Mouse (Mus musculus): ENCODE measurements around the gene Gmeb1. TPM values are rescaled to one million over a fixed set of nuclear protein-coding genes. Genes with fewer than 3 reads are reported as not detected.

Gmeb1 gene
- polyA plus RNA-seq, 1 experiment from 2014 or later, result 24.7 TPM

DNA sequence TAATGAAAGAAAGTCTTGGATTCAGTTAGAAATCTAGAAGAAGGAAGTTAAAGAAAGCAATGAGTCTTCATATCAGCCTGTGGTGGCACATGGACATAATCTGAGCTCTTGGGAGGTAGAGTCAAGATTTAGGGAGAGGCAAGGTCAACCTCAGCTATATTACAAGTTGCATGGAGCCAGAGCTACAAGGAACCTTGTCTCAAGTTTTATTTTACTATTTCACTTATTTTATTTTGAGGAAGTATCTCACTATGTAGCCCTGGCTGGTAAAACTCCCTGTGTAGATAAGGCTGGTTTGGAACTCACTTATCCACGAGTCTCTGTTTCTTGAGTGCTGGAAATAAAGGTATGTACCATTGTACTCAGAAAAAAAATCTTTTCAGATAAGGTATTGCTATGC, 44.8 kb downstream of the Gmeb1 start:
- H3K27ac ChIP-seq (replicated peaks; ENCODE audit: low read depth, low read length), result no peak overlapping the region
- DNase-seq (ENCODE audit: low spot score) (no peak), ATAC-seq (ENCODE audit: low read depth) (no peak)
- no peaks in the 10 kb centered on the region for H3K4me1 ChIP-seq (ENCODE audit: control insufficient read depth, insufficient read depth, low read length)
- H3K27me3 ChIP-seq (replicated peaks; ENCODE audit: control insufficient read depth, insufficient read depth, low read length), result no peaks in the 10 kb centered on the region
- H3K4me3 ChIP-seq (ENCODE audit: low read depth, low read length), result no peak overlapping the region
- 76% methylated on average over 1 of the region's 1 CpGs for WGBS
- H3K9ac ChIP-seq (ENCODE audit: low read depth, low read length), result no peak overlapping the region
- H3K4me2 ChIP-seq (ENCODE audit: low read depth, low read length), result no peak overlapping the region
- 0 out of 2 replicates have a peak, but pooled peaks cover 7% of the 10 kb centered on the region for H3K36me3 ChIP-seq (ENCODE audit: control insufficient read depth, insufficient read depth, low read length)
- no peaks in the 10 kb centered on the region for H3K9me3 ChIP-seq (ENCODE audit: control insufficient read depth, low read length)

DNA sequence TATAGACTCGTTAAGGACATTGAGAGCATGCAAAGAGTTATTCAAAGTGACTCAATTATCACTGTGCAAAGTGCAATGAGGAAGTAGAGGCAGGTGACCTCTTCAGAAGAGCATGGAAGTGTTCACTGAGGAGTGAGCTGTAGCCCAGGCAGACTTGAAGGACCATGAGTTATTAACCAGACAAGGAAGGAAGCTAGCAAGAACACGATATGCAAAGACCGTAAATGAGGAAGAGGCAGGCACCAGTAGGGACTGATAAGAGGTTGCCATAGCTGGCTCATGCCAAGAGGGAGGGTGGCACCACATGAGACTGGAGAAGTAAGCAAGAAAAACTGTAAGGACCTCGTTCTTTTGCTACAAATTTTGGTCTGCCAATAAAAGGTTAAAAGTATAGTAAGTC, 46.6 kb downstream of the Gmeb1 start:
- DNase-seq (ENCODE audit: low spot score) (no peak), ATAC-seq (ENCODE audit: low read depth) (no peak)
- H3K4me2 ChIP-seq (ENCODE audit: low read depth, low read length), result no peak overlapping the region
- WGBS, result 76% methylated on average over 4 of the region's 4 CpGs
- H3K27ac ChIP-seq (replicated peaks; ENCODE audit: low read depth, low read length), result no peak overlapping the region
- H3K4me3 ChIP-seq (ENCODE audit: low read depth, low read length), result no peak overlapping the region
- no peak overlapping the region for H3K9ac ChIP-seq (ENCODE audit: low read depth, low read length)
- H3K4me1 ChIP-seq (ENCODE audit: control insufficient read depth, insufficient read depth, low read length), result peaks cover 7% of the 10 kb centered on the region; the same call in 1 of the 2 replicates
- H3K36me3 ChIP-seq (ENCODE audit: control insufficient read depth, insufficient read depth, low read length), result peaks cover 6% of the 10 kb centered on the region; the same call in 1 of the 2 replicates
- H3K9me3 ChIP-seq (ENCODE audit: control insufficient read depth, low read length), result no peaks in the 10 kb centered on the region
- H3K27me3 ChIP-seq (replicated peaks; ENCODE audit: control insufficient read depth, insufficient read depth, low read length), result no peaks in the 10 kb centered on the region

- H3K36me3 ChIP-seq (ENCODE audit: control insufficient read depth, insufficient read depth, low read length), result peaks cover 28% of the 10 kb centered on the region
- peak within 1 kb of the TSS; percentile 99 for H3K9ac ChIP-seq (ENCODE audit: low read depth, low read length)
- no peaks in the 10 kb centered on the region for H3K9me3 ChIP-seq (ENCODE audit: control insufficient read depth, low read length)
- H3K4me2 ChIP-seq (ENCODE audit: low read depth, low read length), result peak within 1 kb of the TSS; percentile 55
- peaks cover 14% of the 10 kb centered on the region; the same call in 1 of the 2 replicates for H3K4me1 ChIP-seq (ENCODE audit: control insufficient read depth, insufficient read depth, low read length)
- peak within 1 kb of the TSS; percentile 94 for H3K27ac ChIP-seq (replicated peaks; ENCODE audit: low read depth, low read length)
- H3K27me3 ChIP-seq (replicated peaks; ENCODE audit: control insufficient read depth, insufficient read depth, low read length), result no peaks in the 10 kb centered on the region
- WGBS, result 4% methylated on average over 24 of the region's 78 CpGs
- H3K4me3 ChIP-seq (ENCODE audit: low read depth, low read length), result peak within 1 kb of the TSS; percentile 98
- peak; percentile 99 for ATAC-seq (ENCODE audit: low read depth)
- DNase-seq (ENCODE audit: low spot score), result peak; percentile 99
Measured at GRCm38 (mm10) chr4:132211953-132212734, 49.3 kb downstream of the Gmeb1 start, which contains the start of gene Ythdf2. Gene Ythdf2, minus strand, starts transcription at chr4:132212303.

DNA sequence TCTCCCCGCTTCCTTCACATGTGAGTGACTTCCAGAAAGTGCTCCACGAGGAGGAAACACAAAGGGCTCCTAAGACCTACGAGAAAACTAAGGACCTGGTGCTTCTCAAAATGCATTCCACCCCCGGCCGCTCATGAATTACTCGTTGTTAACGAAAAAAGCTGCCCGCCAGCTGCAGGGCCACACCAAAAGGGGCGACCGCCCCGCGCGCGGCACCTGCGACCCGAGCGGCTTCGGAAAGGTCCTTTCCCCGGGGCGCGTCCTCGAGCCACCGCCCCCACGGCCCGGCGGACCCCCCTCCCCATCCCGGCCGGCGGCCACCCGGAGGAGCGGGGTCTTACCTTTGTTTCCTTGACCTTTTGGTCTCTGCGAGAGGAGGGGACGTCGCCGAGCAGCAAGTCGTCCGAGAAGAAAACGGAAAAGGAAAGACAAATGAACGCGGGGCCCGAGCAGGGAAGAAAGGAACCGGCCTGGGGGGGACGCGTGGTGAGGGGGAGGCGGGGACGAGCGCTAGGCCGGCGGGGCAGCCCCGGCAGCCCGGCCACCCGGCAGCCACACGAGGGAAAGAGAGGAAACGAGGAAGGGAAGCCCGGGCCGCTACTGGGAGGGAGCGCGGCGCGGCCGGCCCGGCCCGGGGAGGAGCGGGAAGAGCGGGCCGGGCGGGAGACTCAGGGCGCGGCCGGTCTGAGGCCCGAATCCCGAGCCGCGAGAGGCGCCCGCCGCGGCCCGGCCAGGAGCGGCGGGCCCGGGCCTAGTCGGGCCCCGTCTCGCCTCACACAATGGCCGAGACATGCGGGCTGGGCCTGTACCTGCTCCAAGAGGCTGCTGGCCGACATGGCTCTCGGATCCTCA, 50.1 kb downstream of the Gmeb1 start:
- no peaks in the 10 kb centered on the region for H3K27me3 ChIP-seq (replicated peaks; ENCODE audit: control insufficient read depth, insufficient read depth, low read length)
- peaks cover 14% of the 10 kb centered on the region; the same call in 1 of the 2 replicates for H3K4me1 ChIP-seq (ENCODE audit: control insufficient read depth, insufficient read depth, low read length)
- peak overlapping the region; percentile 99 for H3K9ac ChIP-seq (ENCODE audit: low read depth, low read length)
- H3K9me3 ChIP-seq (ENCODE audit: control insufficient read depth, low read length), result no peaks in the 10 kb centered on the region
- peaks cover 36% of the 10 kb centered on the region for H3K36me3 ChIP-seq (ENCODE audit: control insufficient read depth, insufficient read depth, low read length)
- 2% methylated on average over 60 of the region's 89 CpGs for WGBS
- H3K4me2 ChIP-seq (ENCODE audit: low read depth, low read length), result peak overlapping the region; percentile 55
- H3K27ac ChIP-seq (replicated peaks; ENCODE audit: low read depth, low read length), result peak overlapping the region; percentile 94
- H3K4me3 ChIP-seq (ENCODE audit: low read depth, low read length), result peak overlapping the region; percentile 98
- ATAC-seq (ENCODE audit: low read depth) (peak; percentile 80), DNase-seq (ENCODE audit: low spot score) (peak; percentile 3)

DNA sequence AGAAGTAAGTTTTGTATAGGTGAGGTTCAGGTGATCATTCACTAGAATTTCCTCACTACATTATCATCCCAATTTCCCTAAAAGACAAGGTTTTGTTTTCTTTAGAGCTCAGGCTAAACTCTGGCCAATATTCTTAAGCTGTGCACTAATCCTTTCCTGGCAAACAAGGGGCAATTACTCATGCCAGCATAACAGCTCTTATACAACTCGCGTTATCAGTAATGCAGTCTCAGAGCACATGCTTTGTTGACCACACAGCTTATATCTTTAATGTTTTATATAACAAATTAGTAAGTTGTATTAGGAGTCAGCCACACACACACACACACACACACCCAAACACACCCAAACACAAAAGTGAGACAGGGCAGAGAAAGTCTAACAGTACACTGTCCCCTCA, 51.1 kb downstream of the Gmeb1 start:
- peak; percentile 12 for DNase-seq (ENCODE audit: low spot score)
- Histone ChIP-seq H3K36me3 (ENCODE audit: control insufficient read depth, insufficient read depth, low read length) (peaks cover 46% of the 10 kb centered on the region), H3K9ac (ENCODE audit: low read depth, low read length) (peak overlapping the region; percentile 99), H3K27ac (replicated peaks; ENCODE audit: low read depth, low read length) (no peak overlapping the region), H3K27me3 (replicated peaks; ENCODE audit: control insufficient read depth, insufficient read depth, low read length) (no peaks in the 10 kb centered on the region), H3K4me2 (ENCODE audit: low read depth, low read length) (peak overlapping the region; percentile 55), H3K4me3 (ENCODE audit: low read depth, low read length) (peak overlapping the region; percentile 98), H3K9me3 (ENCODE audit: control insufficient read depth, low read length) (no peaks in the 10 kb centered on the region), H3K4me1 (ENCODE audit: control insufficient read depth, insufficient read depth, low read length) (peaks cover 14% of the 10 kb centered on the region; the same call in 1 of the 2 replicates)
- no peak for ATAC-seq (ENCODE audit: low read depth)
- 51% methylated on average over 2 of the region's 2 CpGs for WGBS

DNA sequence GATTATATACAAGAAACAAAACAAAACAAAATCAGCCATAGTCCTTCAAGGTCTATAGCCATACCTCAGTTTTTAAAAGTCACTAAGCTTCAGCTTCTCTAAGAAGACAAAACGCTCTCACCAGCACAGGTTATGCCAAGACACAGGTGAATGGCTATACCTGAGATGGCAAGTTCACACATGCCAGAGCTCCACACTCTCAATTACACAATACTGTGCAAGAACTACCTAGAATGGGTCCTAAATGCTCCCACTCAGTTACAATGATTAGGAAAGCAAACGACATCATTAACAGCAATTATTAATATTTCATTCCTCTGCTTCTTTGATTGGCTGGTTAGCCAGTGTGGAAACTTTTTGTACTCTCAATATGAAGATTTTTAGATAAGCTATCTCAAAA, 52.1 kb downstream of the Gmeb1 start:
- 73% methylated on average over 2 of the region's 2 CpGs for WGBS
- Histone ChIP-seq H3K9me3 (ENCODE audit: control insufficient read depth, low read length) (no peaks in the 10 kb centered on the region), H3K4me3 (ENCODE audit: low read depth, low read length) (no peak overlapping the region), H3K36me3 (ENCODE audit: control insufficient read depth, insufficient read depth, low read length) (peaks cover 57% of the 10 kb centered on the region), H3K9ac (ENCODE audit: low read depth, low read length) (no peak overlapping the region), H3K4me1 (ENCODE audit: control insufficient read depth, insufficient read depth, low read length) (peaks cover 14% of the 10 kb centered on the region; the same call in 1 of the 2 replicates), H3K27ac (replicated peaks; ENCODE audit: low read depth, low read length) (no peak overlapping the region), H3K27me3 (replicated peaks; ENCODE audit: control insufficient read depth, insufficient read depth, low read length) (no peaks in the 10 kb centered on the region), H3K4me2 (ENCODE audit: low read depth, low read length) (0 out of 2 replicates have a peak overlapping the region, but pooled peaks have one; percentile 2)
- DNase-seq (ENCODE audit: low spot score) (peak; percentile 12), ATAC-seq (ENCODE audit: low read depth) (no peak)

GRCm38 (mm10) chr4:132207280-132207679, 54.1 kb downstream of the Gmeb1 start:
- Histone ChIP-seq H3K9ac (ENCODE audit: low read depth, low read length) (no peak overlapping the region), H3K9me3 (ENCODE audit: control insufficient read depth, low read length) (no peaks in the 10 kb centered on the region), H3K27me3 (replicated peaks; ENCODE audit: control insufficient read depth, insufficient read depth, low read length) (no peaks in the 10 kb centered on the region), H3K4me3 (ENCODE audit: low read depth, low read length) (no peak overlapping the region), H3K4me1 (ENCODE audit: control insufficient read depth, insufficient read depth, low read length) (peaks cover 14% of the 10 kb centered on the region; the same call in 1 of the 2 replicates), H3K27ac (replicated peaks; ENCODE audit: low read depth, low read length) (no peak overlapping the region), H3K36me3 (ENCODE audit: control insufficient read depth, insufficient read depth, low read length) (peaks cover 77% of the 10 kb centered on the region), H3K4me2 (ENCODE audit: low read depth, low read length) (no peak overlapping the region)
- ATAC-seq (ENCODE audit: low read depth) (no peak), DNase-seq (ENCODE audit: low spot score) (no peak)
- 86% methylated on average over 4 of the region's 4 CpGs for WGBS

DNA sequence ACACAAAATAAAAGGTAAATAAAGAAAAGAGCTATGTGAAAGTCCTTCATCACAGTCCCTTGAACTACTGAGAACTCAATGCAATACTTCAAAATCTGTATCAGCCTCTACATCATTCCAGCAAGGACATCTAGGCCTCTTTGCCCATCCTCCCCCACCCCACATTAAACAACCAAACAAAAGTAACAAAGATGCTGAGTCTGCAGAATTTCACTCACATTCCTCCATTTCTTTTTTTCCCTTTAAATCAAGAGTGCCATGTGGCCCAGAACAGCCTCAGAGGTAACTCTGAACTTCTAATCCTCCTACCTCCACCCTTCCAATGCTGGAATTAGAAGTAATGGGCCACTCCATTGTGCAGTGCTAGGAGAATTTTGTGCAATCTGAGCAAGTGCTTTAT, 62.6 kb downstream of the Gmeb1 start:
- ATAC-seq (ENCODE audit: low read depth), result no peak
- Histone ChIP-seq H3K9me3 (ENCODE audit: control insufficient read depth, low read length) (no peaks in the 10 kb centered on the region), H3K27me3 (replicated peaks; ENCODE audit: control insufficient read depth, insufficient read depth, low read length) (no peaks in the 10 kb centered on the region), H3K36me3 (ENCODE audit: control insufficient read depth, insufficient read depth, low read length) (peaks cover 70% of the 10 kb centered on the region), H3K4me3 (ENCODE audit: low read depth, low read length) (no peak overlapping the region), H3K4me1 (ENCODE audit: control insufficient read depth, insufficient read depth, low read length) (peaks cover 3% of the 10 kb centered on the region; the same call in 1 of the 2 replicates), H3K27ac (replicated peaks; ENCODE audit: low read depth, low read length) (no peak overlapping the region), H3K9ac (ENCODE audit: low read depth, low read length) (no peak overlapping the region), H3K4me2 (ENCODE audit: low read depth, low read length) (no peak overlapping the region)
- no peak for DNase-seq (ENCODE audit: low spot score)

Measured in embryonic facial prominence, embryonic 14.5 days (tissue).